Mouse (Mus musculus): ENCODE data around the gene Ift80.
"Not testable (repeated sequence)": the region's sequence is repeated elsewhere in the genome, so short reads cannot be mapped to it uniquely, and the experiment has no call there.

Ift80 gene

GRCm38 (mm10) chr3:69004437-69005337, at the start of gene Ift80, which contains the start of gene Smc4:
Ift80 (minus strand) TSS chr3:69004570.
Smc4 (plus strand) TSS chr3:69004738.
- peak; percentile 100 for DNase-seq

- DNase-seq = peak; percentile 45
Measured at GRCm38 (mm10) chr3:69051894-69052293, 47.5 kb upstream of the Ift80 start.

- DNase-seq = no peak
Measured at GRCm38 (mm10) chr3:69049011-69049410, 44.6 kb upstream of the Ift80 start.

GRCm38 (mm10) chr3:69047684-69048083, 43.3 kb upstream of the Ift80 start:
- DNase-seq = peak; percentile 76

- peak; percentile 79 for DNase-seq
Measured at GRCm38 (mm10) chr3:69046509-69046908, 42.1 kb upstream of the Ift80 start.

GRCm38 (mm10) chr3:69045750-69046149, 41.4 kb upstream of the Ift80 start:
- DNase-seq = peak; percentile 65

GRCm38 (mm10) chr3:69045400-69045703, 41.0 kb upstream of the Ift80 start:
- no peak for DNase-seq

- DNase-seq = peak; percentile 99
Measured at GRCm38 (mm10) chr3:69044645-69045399, 40.5 kb upstream of the Ift80 start, which contains the start of gene Trim59. Trim59 (minus strand) TSS chr3:69044755.

- no peak for DNase-seq
Measured at GRCm38 (mm10) chr3:69044167-69044591, 39.8 kb upstream of the Ift80 start.

GRCm38 (mm10) chr3:69041298-69041697, 36.9 kb upstream of the Ift80 start:
- DNase-seq = no peak

- DNase-seq = no peak
Measured at GRCm38 (mm10) chr3:69040105-69040504, 35.7 kb upstream of the Ift80 start.

- no peak for DNase-seq
Measured at GRCm38 (mm10) chr3:69026133-69026783, 21.9 kb upstream of the Ift80 start.

GRCm38 (mm10) chr3:69020764-69021163, 16.4 kb upstream of the Ift80 start:
- peak; percentile 39 for DNase-seq

GRCm38 (mm10) chr3:69020285-69020684, 15.9 kb upstream of the Ift80 start:
- no peak for DNase-seq

- DNase-seq = not testable (repeated sequence)
Measured at GRCm38 (mm10) chr3:69018635-69019034, 14.3 kb upstream of the Ift80 start.

- DNase-seq = peak; percentile 81
Measured at GRCm38 (mm10) chr3:69017181-69017580, 12.8 kb upstream of the Ift80 start.

- DNase-seq = no peak
Measured at GRCm38 (mm10) chr3:69008873-69009272, 4.5 kb upstream of the Ift80 start.

- peak; percentile 92 for DNase-seq
Measured at GRCm38 (mm10) chr3:69006246-69006760, 1.9 kb upstream of the Ift80 start.

GRCm38 (mm10) chr3:69005338-69006245, 1.2 kb upstream of the Ift80 start:
- peak; percentile 97 for DNase-seq

GRCm38 (mm10) chr3:69004055-69004436, 324 bp downstream of the Ift80 start:
- no peak for DNase-seq

GRCm38 (mm10) chr3:69002781-69003180, 1.6 kb downstream of the Ift80 start:
- DNase-seq = no peak

GRCm38 (mm10) chr3:68986550-68986949, 17.8 kb downstream of the Ift80 start:
- DNase-seq = no peak

Measured in heart, adult 11 months (tissue).